Mouse (Mus musculus) midbrain, embryonic 14.5 days (tissue): ENCODE results near the gene Inf2. TPM values are rescaled to one million over a fixed set of nuclear protein-coding genes. Genes with fewer than 3 reads are reported as not detected.
A peak's percentile ranks its signal among the peaks of the same experiment; 100 is the strongest.

Experiments used
- ATAC-seq: fragments of 200-750 bp; cut with Nextera tagmentation; 2 replicates; pipeline ENCODE4 v1.8.0; 2017; ENCODE audit warnings: moderate number of reproducible peaks, moderate library complexity; ENCODE audit not compliant: low FRiP score, low TSS enrichment
- DNase-seq: peaks from one replicate; pipeline ENCODE4 v3.0.0-alpha.2; 2015
- H3K27ac ChIP-seq: fragments of 300-500 bp; sonication (generic); replicated peaks from 2 replicates; pipeline ENCODE4 v1.5.1; 2014; ENCODE audit warnings: mild to moderate bottlenecking, low read depth, low read length, moderate library complexity
- H3K27me3 ChIP-seq: fragments of 300-500 bp; sonication (generic); 2 replicates; pipeline ENCODE4 v1.6.1; 2014; ENCODE audit warnings: low read length, control low read depth, mixed read lengths; ENCODE audit not compliant: control insufficient read depth, insufficient read depth
- H3K36me3 ChIP-seq: fragments of 300-500 bp; sonication (generic); 2 replicates; pipeline ENCODE4 v1.6.1; 2014; ENCODE audit warnings: low read length, control low read depth; ENCODE audit not compliant: control insufficient read depth, insufficient read depth
- H3K4me1 ChIP-seq: fragments of 300-500 bp; sonication (generic); 2 replicates; pipeline ENCODE4 v1.6.1; 2014; ENCODE audit warnings: mild to moderate bottlenecking, antibody characterized with exemption, low read length, control low read depth; ENCODE audit not compliant: control insufficient read depth, insufficient read depth
- H3K4me2 ChIP-seq: fragments of 300-500 bp; sonication (generic); 2 replicates; pipeline ENCODE4 v1.6.1; 2014; ENCODE audit warnings: mild to moderate bottlenecking, low read length, moderate library complexity
- H3K4me3 ChIP-seq: fragments of 300-500 bp; sonication (generic); replicated peaks from 2 replicates; pipeline ENCODE4 v1.5.1; 2014; ENCODE audit warnings: low read depth, low read length
- H3K9ac ChIP-seq: fragments of 300-500 bp; sonication (generic); replicated peaks from 2 replicates; pipeline ENCODE4 v1.6.1; 2014; ENCODE audit warnings: mild to moderate bottlenecking, low read length, moderate library complexity
- H3K9me3 ChIP-seq: fragments of 300-500 bp; sonication (generic); 2 replicates; pipeline ENCODE4 v1.6.1; 2016; ENCODE audit warnings: low read length, control low read depth, mixed read lengths; ENCODE audit not compliant: control insufficient read depth
- WGBS: fragments of 180-500 bp; shearing (Covaris S2); extraction: QIAGEN DNeasy Blood & Tissue Kit; methylation state at CpG from one replicate; pipeline ENCODE4 v1.1.7; 2014; 5-methylcytosine and 5-hydroxymethylcytosine counted together
- microRNA-seq: library from miRNA; unstranded; fragments of <30 nt; microRNA quantifications from one replicate; pipeline ENCODE4, GENCODE M21; 2016
- polyA plus RNA-seq: library from polyadenylated mRNA; unstranded; fragments of >200 nt; fragmentation: Nextera tagmentation; extraction: Ambion mirVana; gene quantifications from 2 replicates; pipeline ENCODE4 v1.2.1, GENCODE M21; 2014

Gene Inf2
- polyA plus RNA-seq, 1 experiment from 2014 or later = 1.6 TPM

- Histone ChIP-seq H3K4me3 (no peak overlapping the region), H3K4me1 (peaks cover 53% of the 10 kb centered on the region), H3K9me3 (no peaks in the 10 kb centered on the region), H3K9ac (peak overlapping the region; percentile 32; the same call in 1 of the 2 replicates), H3K27ac (peak overlapping the region; percentile 78), H3K27me3 (no peaks in the 10 kb centered on the region), H3K36me3 (peaks cover 79% of the 10 kb centered on the region), H3K4me2 (0 out of 2 replicates have a peak overlapping the region, but pooled peaks have one; percentile 14)
- no peak for DNase-seq
- no peak for ATAC-seq
- 62% methylated on average over 3 of the region's 3 CpGs for WGBS
Measured at GRCm38 (mm10) chr12:112661327-112661605, 72.7 kb downstream of the Inf2 start.

GRCm38 (mm10) chr12:112661851-112662250, 73.3 kb downstream of the Inf2 start:
- H3K27me3 ChIP-seq = no peaks in the 10 kb centered on the region
- H3K27ac ChIP-seq = peak overlapping the region; percentile 78
- H3K9ac ChIP-seq = no peak overlapping the region; the same call in 1 of the 2 replicates
- no peak for DNase-seq
- no peak for ATAC-seq
- peaks cover 58% of the 10 kb centered on the region for H3K4me1 ChIP-seq
- H3K36me3 ChIP-seq = peaks cover 76% of the 10 kb centered on the region
- 83% methylated on average over 9 of the region's 9 CpGs for WGBS
- no peak overlapping the region for H3K4me3 ChIP-seq
- H3K4me2 ChIP-seq = no peak overlapping the region
- no peaks in the 10 kb centered on the region for H3K9me3 ChIP-seq

- peak overlapping the region; percentile 30; the same call in 1 of the 2 replicates for H3K9ac ChIP-seq
- ATAC-seq (no peak), DNase-seq (peak; percentile 46)
- H3K36me3 ChIP-seq = peaks cover 76% of the 10 kb centered on the region
- WGBS = 64% methylated on average over 11 of the region's 11 CpGs
- peak overlapping the region; percentile 84 for H3K27ac ChIP-seq
- no peaks in the 10 kb centered on the region for H3K9me3 ChIP-seq
- H3K27me3 ChIP-seq = no peaks in the 10 kb centered on the region
- H3K4me1 ChIP-seq = peaks cover 58% of the 10 kb centered on the region
- no peak overlapping the region for H3K4me3 ChIP-seq
- H3K4me2 ChIP-seq = peak overlapping the region; percentile 30
Measured at GRCm38 (mm10) chr12:112663303-112663702, 74.7 kb downstream of the Inf2 start.

GRCm38 (mm10) chr12:112663716-112664115, 75.1 kb downstream of the Inf2 start:
- Histone ChIP-seq H3K27ac (peak overlapping the region; percentile 84), H3K4me2 (peak overlapping the region; percentile 30), H3K4me3 (no peak overlapping the region), H3K27me3 (no peaks in the 10 kb centered on the region), H3K9me3 (no peaks in the 10 kb centered on the region), H3K4me1 (peaks cover 58% of the 10 kb centered on the region), H3K36me3 (peaks cover 76% of the 10 kb centered on the region), H3K9ac (peak overlapping the region; percentile 30; the same call in 1 of the 2 replicates)
- ATAC-seq = peak; percentile 43
- peak; percentile 47 for DNase-seq
- WGBS = 42% methylated on average over 12 of the region's 12 CpGs

- 11% methylated on average over 2 of the region's 2 CpGs for WGBS
- Histone ChIP-seq H3K4me3 (no peak overlapping the region), H3K4me1 (peaks cover 58% of the 10 kb centered on the region), H3K4me2 (peak overlapping the region; percentile 30), H3K27ac (peak overlapping the region; percentile 84), H3K27me3 (no peaks in the 10 kb centered on the region), H3K9me3 (no peaks in the 10 kb centered on the region), H3K36me3 (peaks cover 76% of the 10 kb centered on the region), H3K9ac (peak overlapping the region; percentile 30; the same call in 1 of the 2 replicates)
- ATAC-seq (peak; percentile 55), DNase-seq (peak; percentile 75)
Measured at GRCm38 (mm10) chr12:112664124-112664523, 75.5 kb downstream of the Inf2 start.

DNA sequence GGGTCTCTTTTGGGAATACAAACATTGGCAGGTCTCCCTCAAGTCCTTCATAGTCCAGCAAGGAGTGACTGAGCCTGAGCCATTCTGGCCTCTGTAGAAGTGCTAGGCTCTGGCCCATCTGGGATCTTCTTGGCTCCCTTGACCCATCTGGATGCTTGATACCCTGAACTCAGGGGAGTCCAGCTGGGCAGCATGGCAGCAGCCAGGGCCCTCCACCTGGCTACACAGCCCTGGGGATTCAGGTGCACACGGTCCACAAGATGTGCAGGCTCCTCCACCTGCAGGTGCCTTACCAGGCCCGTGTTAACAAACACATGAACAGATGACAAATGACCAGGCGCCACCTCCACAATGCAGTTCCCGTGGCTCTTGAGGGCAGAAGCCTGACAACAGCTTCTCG, 76.1 kb downstream of the Inf2 start:
- peak overlapping the region; percentile 36; the same call in 1 of the 2 replicates for H3K4me2 ChIP-seq

More for the DNA sequence above, 76.1 kb downstream of the Inf2 start:
- H3K4me3 ChIP-seq = no peak overlapping the region
- no peaks in the 10 kb centered on the region for H3K9me3 ChIP-seq
- ATAC-seq = no peak
- no peaks in the 10 kb centered on the region for H3K27me3 ChIP-seq
- peaks cover 76% of the 10 kb centered on the region for H3K36me3 ChIP-seq
- no peak overlapping the region for H3K9ac ChIP-seq
- peaks cover 58% of the 10 kb centered on the region for H3K4me1 ChIP-seq
- WGBS = 63% methylated on average over 5 of the region's 5 CpGs
- peak overlapping the region; percentile 84 for H3K27ac ChIP-seq
- DNase-seq = no peak

Small RNA genes lying within 50 kb of the gene (microRNA-seq; reads per million reads assigned to microRNA genes)
- 0.88 reads per million for gene Mir6939

Other genes starting within 250 kb of the Inf2 start
- gene A530016L24Rik, start 99.3 kb upstream of the Inf2 start, polyA plus RNA-seq = 0.12 TPM in 1 of 2 replicates, not detected in the other
- gene Tmem179, start 72.0 kb upstream of the Inf2 start, polyA plus RNA-seq = 50.7 and 68.6 TPM in 2 replicates
- gene Adssl1, start 31.3 kb downstream of the Inf2 start, polyA plus RNA-seq = 2.8 and 3.1 TPM in 2 replicates
- gene Siva1, start 55.9 kb downstream of the Inf2 start, polyA plus RNA-seq = 62.3 and 63.9 TPM in 2 replicates
- 64.8 and 82.1 TPM in 2 replicates for gene Akt1, start 86.1 kb downstream of the Inf2 start, polyA plus RNA-seq
- gene Zbtb42, start 90.0 kb downstream of the Inf2 start, polyA plus RNA-seq = 1.9 and 3.5 TPM in 2 replicates
- 31.7 and 33.7 TPM in 2 replicates for gene Cep170b, start 131.7 kb downstream of the Inf2 start, polyA plus RNA-seq
- 3.3 and 6.0 TPM in 2 replicates for gene Pld4, start 171.9 kb downstream of the Inf2 start, polyA plus RNA-seq
- gene Ahnak2, start 213.9 kb downstream of the Inf2 start, polyA plus RNA-seq = 0.62 and 0.75 TPM in 2 replicates
- 21.4 and 23.1 TPM in 2 replicates for gene Clba1, start 220.2 kb downstream of the Inf2 start, polyA plus RNA-seq
- 45.0 and 60.8 TPM in 2 replicates for gene Cdca4, start 240.6 kb downstream of the Inf2 start, polyA plus RNA-seq